Mouse (Mus musculus) cerebellum, adult 18-20 months (tissue): ENCODE results near the gene Uhrf1.

Source experiments
- DNase-seq, 2 experiments: peaks; one replicate each; pipeline ENCODE4 v3.0.0; 2021

The Uhrf1 gene

DNA sequence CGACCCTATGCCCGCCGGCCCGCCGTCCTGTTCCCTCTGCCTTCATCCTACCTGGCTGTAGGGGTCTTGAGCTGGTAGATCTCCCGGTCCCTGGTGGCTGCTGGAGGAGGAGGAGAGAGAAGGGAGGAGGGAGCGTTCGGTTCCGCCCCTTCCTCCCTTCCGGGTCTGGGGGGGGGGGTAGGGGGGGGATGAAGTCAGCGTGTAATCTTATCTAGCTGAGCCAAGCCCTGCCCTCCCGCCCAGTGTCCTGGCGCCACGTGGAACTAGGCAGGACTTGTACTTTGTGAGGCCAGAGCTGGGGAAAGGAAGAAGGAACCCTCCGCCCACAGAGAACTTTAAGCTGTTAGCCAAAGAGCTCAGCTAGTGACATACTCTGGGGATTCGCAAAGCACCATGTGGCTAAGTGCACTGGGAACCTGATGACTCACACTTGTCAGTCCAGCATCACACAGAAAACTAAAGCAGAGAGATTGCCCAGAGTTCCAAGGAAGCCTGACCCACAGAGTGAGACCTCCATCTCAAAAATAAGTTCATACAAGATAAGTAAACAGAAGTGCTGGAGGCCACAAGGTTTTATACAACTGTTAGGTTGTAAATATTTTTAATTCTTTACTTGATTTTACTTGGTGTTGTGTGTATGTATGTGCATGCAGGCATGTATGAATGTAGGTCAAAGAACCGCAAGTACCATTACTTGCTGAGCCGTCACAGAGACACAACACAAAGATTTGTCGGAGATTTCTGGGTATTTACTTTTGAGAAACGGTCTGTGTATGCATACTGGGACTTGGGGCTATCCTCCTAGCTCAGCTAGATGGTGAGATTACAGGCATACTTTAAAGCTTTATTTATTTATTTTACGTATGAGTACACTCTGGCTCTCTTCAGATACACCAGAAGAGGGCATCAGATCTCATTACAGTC, 26.2 kb upstream of the Uhrf1 start, which contains the start of gene Ticam1:
TSS of gene Ticam1 (minus strand) at position 144 of the 924 bp plus-strand sequence.
- DNase-seq = peak; percentile 75 to 77

DNA sequence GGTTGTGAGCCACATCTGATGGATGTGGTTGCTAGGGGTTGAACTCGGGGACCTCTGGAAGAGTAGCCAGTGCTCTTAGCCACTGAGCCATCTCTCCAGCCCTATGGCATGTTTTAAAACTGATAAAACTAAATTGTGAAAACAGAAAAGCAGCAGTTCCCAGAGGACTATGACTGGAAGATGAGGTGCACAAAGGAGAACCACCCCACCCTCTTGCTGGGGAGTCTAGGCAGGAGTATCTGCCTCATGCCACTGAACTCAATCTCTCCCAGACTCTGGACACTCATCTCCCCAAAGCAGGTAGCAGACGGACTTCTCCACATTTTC, 25.6 kb upstream of the Uhrf1 start:
- DNase-seq = no peak

DNA sequence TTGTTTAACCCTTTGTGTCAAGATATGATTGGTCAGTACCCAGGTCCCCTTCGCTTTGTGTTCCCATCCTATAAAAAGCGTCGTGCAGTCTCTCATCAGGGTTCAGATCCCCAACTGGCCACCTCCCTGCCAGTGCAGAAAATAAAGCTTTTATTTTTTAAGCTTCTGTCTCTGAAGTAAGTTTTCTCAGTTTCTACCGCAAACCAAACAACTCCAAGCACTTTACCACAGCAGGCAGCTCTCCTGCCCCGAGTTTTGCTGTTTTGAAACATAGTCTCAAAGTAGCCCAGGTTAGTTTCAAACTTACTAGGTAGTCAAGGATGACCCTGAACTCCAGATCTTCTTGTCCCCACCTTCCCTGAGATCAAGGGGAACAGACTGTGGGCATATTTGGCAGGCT, 24.8 kb upstream of the Uhrf1 start:
- DNase-seq = no peak

DNA sequence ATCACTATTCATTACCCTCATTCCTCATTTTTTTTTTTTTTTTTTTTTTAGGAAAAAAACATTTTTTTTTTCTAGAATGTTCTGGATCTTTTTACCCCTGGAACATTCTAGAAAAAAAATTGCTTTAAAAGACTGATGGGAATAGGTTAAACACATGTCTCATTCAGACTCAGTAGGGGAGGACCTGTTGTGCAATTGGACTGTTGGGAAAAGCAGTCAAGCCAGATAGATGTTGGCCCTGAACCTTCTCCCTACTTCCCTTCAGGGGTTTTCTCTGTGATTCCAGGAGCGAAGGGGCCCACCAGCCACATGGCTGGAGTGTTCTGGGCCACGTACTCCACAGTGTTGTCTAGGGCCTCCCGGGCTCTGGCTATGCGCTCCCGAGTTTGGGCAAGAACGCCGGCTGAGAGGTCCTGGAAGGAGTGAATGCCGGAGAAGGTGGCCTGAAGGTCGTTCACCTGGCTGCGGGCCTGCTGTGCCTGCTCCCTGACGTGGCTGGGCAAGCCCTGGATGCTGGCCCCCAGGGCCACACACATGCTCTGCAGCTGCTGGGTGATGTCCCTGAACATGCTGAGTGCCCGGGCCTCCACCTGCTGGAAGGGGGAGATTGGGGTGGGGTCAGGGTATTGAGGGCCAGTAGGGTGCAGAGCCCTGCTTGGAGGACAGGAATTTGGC, 23.5 kb upstream of the Uhrf1 start:
- no peak for DNase-seq

DNA sequence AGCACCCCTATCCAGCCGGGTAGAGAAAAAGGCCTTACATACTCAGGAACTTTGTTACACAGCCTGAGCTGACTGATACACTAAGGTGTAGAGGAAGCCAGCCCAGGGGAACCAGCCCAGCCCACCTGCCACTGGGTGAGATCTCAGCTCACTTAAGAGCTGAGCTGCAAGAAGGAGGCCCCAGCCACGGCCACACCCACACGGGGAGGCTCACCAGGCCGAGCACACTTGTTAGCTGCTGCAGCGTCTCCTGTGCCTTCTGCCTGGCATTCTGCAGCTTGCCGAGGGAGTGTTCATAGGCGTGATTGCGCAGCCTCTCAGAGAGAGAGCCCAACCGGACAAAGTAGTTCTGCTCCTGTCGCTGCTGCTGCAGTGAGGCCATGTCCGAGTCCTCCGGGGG, 21.9 kb upstream of the Uhrf1 start:
- no peak for DNase-seq

DNA sequence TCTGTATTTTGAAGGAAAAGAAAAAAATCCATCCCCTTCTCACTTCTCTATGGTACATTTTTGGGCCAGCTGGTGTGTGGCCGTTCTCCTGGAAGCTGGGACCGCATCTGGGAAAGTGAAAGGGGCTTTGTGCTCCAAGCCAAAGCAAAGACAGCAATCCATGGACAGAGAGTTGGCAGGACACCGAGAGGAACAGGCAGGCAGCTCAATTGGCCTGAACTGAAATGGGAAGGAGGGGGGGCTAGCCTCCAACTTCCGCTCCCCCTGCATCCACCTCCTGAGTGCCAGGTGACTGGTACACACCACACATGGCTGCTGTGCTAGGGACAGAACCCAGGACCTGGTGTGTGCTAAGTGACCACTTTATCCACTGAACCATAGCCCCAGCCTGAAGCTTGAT, 20.3 kb upstream of the Uhrf1 start:
- DNase-seq = no peak

DNA sequence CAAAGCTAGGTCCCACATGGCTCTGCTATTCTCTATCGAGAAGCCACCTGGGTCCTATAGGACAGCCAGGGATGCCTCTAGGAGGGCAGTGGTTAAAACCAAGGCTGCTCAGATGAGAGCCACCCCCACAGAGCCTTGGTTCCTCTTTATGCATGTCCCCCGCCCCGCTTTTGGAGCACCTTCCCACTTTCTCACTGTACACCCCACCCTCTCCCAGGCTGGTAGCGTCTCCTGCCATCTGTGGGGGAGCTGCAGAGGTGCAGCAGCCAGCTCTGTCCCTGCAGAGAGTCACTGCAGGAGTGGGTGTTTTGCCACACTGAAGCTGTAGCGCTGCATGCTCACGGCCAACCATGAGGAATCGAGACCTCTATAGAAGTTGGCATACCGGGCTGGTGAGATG, 19.8 kb upstream of the Uhrf1 start:
- no peak for DNase-seq

DNA sequence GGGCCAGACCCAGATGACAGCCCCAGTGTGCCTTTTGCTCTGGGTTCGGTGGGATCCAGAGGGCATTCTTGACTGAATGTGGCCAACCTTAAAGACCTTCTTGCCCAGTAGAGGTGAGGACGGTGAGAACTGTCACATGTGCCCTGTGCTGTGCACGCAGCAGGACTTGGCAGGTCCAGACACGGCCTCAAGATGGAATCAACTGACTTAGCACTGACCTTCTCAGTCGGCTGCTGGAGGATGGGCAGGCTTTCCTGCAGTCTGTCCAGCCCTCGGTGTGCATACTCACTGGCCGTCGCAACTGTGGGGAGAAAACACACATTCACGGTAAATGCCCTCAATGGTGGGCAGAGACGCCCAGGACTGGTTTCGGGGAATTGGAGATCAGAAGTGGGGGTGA, 17.1 kb upstream of the Uhrf1 start:
- DNase-seq = no peak

DNA sequence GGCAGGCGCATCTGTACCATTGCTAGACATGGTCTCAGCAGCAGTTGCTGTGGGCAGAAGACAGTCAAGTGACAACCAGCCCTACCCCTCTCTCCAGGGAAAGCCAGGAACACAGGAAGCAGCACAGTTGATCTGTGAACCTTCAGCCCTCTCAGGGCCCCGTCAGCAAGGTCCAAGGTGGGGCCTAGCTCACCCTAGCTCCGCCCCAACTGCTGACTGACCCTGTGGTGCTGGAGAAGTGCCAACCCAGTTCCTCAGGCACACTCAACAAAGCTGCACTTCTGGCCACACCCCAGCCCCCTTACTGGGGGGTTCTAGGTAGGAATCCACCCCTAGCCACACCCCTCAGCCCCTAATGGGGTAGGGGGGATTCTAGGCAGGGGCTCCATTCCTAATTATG, 15.3 kb upstream of the Uhrf1 start:
- DNase-seq = no peak

DNA sequence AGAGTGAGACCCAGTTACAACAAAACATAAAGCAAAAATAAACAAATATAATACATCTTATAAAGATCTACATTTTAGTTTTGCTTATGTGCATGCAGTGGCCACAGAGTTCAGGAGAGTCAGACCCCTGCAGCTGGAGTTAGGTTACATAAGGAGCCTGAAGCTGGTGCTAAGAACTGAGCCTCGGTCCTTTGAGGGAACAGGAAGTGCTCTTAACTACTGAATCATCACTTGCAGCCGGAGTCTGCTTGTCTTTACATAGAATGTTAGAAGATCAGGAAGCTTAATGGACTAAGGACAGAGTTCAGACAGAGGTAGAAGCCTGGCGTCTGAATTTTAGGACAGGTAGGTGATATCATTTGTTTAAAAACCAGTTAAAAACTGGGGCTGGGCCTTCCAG, 14.3 kb upstream of the Uhrf1 start:
- DNase-seq = no peak

DNA sequence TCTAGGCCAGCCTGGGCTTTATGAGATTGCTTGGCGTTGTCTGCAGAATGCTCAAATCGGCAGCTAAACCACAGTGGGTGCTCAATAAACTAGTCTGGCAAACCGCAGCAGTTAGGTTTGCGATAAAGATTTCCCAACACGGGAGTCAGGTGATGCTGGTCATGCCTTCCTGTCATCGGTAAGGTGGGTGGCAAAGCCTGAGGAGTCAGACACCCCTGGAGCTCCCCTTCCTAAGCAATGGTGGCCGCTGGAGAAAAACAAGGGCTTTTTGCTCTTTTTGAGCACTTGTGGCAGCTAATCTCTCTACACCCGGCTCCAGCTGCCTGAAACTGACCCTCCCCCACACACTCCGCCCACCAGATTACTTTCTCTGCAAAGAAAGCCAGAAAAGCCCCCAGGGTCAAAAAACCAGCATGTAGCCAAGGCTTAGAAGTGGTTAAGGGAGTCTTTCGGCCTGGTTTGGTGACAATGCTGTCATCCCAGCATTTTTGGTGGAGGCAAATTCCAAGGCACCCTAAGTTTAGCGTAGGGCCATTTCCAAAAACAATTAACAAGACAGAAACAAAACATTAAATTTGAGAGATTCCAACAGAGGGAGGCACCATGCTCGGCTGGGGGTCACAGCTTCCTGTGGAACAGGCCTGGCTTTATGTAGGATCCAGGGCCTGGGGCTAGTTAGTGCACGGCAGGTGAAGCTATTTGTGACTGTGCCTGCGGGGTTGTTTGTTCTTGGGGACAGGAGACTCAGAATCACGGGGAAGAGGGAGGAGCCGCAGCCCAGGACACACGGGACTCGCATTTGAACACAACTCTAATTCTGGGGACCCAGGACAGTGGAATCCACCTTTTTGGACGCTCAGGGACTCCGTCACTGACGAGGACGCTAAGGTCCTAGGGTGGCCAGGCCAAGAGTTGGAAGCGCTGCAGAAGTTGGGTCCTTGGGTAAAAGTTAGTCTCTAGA, 13.5 kb upstream of the Uhrf1 start:
- DNase-seq = no peak

DNA sequence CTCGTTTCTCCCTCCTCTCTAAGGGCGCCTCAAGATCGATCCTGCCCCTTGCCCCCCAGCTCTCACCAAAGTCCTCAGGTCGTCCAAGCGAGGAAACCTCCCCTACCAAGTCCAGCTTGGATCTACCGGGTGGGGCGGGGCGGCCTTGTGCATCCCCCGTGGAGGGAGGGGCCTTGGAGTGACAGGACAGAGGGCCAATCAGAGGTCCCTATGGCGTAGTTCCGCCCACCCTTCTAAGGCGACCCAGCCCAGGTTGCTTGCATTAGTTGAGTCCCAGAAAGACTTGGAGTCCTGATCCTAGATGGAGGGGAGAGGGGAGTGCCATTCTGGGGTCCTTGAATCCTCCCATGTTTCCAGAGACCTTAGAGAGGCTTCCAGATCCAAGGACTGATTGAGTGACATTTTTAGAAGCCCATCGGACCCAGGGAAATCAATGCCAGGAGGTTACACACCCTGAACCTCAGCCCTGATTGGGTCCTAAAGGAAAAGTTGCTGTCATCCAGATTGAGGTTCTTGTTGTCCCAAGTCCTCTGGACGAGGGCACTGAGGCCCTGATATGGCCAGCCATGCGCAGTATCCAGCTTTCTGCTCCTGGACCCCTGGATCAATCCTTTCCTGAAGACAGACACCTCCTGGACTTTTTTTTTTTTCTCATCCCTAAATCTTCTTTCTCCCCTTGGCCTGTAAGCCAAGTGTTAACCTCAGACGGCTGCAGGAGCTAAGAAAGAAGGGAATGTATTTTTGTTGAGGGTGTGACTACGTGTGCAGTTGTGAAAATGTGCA, 12.5 kb upstream of the Uhrf1 start:
- DNase-seq = peak; percentile 36 to 47

DNA sequence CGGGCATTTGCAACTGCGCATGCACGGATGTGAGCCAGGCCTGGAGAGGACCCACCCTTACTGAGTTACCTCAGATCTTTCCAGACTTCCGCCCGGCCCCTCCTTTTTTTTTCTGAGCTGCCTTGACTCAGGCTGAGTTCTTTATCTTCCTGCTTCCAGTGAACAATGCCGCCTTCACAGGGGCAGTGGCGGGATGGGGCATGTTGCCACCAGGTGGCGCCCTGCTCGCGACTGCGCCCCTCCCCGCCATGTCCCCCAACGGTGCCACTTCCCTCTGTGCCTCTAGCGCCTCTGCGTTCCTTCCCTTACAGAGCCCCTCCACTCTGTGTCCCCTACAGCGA, 12.0 kb upstream of the Uhrf1 start:
- DNase-seq = peak; percentile 64 to 83

DNA sequence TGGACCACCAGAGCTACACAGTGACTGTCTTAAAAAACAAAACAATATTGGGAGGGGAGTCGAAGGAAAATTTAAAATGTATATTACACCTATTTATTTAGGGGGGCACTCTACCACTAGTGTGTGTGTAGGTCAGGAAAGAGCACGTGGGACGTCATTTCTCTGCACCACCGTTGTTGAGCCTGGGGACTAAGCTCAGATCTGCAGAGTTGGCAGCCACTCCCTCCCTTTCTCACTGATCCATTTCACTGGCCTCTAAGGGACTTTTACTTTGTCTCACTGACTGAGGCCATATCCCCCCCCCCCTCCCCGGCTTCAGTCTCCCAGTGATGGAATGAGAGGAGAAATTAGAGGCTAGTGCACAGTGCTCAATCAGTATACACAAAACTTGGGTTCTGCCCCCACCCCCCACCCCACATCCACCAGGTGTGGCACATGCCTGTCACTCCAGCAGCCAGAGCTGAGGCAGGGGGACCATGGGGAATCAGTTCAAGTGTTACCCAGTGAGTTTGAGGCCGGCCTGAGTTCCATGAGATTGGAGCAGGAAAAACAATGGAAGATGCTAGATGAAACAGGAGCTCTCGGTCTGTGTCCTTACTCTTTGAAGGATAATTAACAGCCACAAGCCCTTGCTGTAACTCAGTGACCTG, 11.2 kb upstream of the Uhrf1 start:
- no peak for DNase-seq

DNA sequence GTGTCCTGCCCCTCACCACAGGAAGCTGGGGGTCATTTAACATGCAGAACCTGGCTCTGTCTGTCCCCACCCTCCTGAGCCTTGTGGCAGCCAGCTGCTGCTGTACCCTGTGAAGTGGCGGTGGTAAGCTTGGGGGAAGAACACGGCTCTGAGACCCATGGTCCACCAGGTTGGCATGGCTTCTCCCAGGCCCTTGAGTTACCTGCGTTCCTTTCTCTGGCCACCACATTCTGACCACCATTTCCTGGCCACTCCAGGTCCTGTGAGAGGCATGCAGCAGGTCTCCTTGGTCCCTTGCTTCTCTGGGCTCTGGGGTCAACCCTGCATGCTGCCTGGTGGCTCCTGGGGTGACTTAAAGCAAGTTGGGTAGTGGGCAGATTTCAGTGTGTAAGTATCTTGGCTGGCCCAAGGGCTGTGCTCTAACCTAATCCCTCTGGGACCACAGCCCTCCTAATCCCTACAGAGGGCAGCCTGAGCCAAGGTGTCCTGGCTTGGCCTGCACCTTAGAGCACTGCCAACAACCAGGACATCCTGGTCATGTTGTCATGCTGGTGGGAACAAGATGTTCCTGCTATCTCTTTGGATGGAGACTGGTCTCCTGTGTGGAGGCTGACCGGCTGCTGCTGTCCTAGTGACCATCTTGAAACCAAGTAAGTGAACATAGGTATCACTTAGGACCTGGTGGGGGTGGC, 10.4 kb upstream of the Uhrf1 start, which contains the start of gene Plin3:
TSS of gene Plin3 (minus strand) at position 343 of the 692 bp plus-strand sequence.
- peak in 1 of 2 experiments; percentile 42 for DNase-seq

DNA sequence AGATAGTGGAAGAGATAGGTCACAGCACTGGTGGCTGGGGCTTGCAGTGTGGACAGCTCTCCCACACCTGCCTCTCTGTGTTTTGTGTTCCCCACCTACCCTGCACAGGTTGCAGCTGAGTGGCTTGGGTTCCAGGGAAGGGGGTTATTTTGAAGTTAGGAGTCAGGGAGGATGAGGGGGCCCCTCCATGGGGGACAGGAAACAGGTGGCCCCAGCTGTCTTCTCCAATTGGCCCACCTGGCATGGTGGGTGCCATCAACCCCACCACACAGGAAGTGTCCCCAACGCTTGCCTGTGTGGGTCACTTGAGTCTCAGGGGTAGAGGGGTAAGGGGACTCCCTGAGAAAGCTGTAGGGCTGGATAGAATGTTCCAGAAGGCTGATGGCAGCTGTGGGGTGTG, 9.8 kb upstream of the Uhrf1 start:
- no peak for DNase-seq

DNA sequence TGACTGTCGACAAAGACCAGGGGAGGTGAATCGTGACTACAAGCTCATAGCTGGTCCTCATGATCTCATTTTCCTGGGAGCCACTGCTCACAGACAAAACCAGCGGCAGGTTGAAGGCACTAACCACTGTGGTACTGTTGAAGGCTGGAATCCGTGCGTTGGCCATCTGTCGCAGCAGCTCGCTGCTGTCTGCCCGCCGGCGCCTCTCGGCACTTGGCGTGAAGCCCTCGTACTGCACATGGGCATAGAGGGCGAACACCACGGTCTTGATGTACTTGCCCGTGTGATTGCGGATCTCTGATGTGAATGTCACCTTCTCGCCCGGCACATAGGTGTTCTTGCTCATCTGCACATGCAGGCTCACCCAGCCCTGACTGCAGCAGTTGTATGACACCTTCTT, 8.9 kb upstream of the Uhrf1 start:
- DNase-seq = peak; percentile 75 to 78

DNA sequence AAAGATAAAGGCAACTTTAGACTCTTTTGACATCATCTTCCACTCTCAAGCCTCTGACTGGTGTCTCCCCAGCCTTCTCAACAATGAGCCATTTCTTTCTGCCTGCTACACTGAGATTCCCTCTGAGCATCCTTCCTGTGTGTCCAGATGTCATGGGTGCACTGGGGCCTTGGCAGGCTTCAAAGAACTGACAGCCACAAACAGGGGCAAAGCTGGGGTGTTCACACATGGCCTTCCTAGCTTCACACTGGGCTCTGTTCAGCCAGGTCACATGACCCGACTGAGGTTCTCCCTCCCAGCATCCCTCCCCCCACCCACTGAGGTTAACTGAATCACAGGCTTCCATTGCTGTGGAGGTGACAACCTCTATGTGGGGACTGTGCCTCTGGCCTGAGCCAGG, 6.9 kb upstream of the Uhrf1 start:
- no peak for DNase-seq

DNA sequence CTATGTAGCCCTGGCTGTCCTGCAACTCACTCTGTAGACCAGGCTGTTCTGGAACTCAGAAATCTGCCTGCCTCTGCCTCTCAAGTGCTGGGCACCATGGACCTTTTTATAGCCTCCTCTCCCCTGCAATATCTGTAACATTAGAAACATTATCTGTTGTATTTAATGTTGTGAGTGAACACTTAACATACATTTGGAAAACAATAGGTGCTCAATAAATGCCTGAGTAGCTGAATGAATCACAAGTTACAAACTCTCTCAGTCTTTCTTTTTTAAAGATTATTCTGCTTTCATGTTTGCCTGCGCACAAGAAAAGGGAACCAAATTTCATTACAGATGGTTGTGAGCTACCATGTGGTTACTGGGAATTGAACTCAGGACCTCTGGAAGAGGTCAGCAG, 4.9 kb upstream of the Uhrf1 start:
- no peak for DNase-seq

DNA sequence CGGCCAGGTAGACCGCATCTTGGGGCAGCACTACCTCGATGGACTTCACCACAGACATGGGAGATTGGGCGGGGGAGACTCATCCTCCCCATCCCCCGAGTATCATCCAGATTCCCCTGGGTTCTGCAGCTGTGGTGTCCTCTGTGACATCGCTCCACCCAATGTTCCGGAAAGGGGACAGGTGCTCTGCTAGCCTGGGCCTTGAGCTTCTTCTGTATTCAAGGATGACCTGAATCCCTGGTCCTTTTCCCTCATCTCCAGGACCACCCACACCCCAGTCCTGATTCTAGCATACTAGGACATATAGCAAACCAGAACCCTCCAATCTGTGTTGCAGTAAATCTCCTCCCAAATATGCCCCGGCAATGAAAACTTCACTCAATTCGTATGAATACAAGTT, 2.9 kb upstream of the Uhrf1 start, which contains the start of gene Arrdc5:
TSS of gene Arrdc5 (minus strand) at position 101 of the 400 bp plus-strand sequence.
- no peak for DNase-seq

DNA sequence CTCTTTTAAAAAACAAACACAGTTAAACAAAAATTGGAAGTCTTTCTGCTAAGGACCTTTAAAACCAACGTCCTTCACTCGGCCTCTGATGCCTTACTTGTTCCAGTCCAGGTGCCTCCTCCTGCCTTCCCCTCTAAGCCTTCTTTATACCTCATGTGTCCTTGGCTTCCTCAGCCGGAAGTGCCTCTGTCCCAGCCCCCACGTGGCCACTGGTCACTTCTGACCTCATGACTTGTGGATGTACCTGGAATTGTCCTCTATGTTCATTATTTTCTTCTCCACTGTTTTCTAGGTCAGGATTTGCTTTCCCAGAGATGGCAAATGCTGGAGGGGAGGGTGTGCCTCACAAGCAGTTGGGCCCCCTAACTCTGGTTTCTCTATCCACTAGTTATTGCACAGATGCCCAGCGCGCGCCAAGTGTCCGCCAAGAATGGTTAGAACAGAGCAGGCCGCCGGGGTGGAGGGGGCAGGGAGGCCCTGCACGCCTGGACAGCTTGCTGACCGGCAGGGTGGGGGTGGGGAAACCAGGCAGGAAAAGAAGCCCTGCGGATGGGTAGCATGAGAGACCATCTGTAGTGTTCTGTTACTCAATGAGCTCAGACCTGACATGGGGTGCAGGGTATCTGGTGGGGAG, 641 bp upstream of the Uhrf1 start:
- DNase-seq = no peak
